Mouse (Mus musculus): ENCODE measurements around the gene Sdf4.

Gene Sdf4

GRCm38 (mm10) chr4:156054606-156055005 is 61.9 kb downstream of the Sdf4 start:
- no peak for DNase-seq (ENCODE audit: low spot score in 2 of 2)

- DNase-seq (ENCODE audit: low spot score in 2 of 2): no peak
These were observed 62.5 kb downstream of the Sdf4 start for GRCm38 (mm10) chr4:156055173-156055572.

- DNase-seq (ENCODE audit: low spot score in 2 of 2): no peak
These were observed 65.0 kb downstream of the Sdf4 start for GRCm38 (mm10) chr4:156057702-156058101.

- no peak for DNase-seq (ENCODE audit: low spot score in 2 of 2)
These were observed 66.2 kb downstream of the Sdf4 start for GRCm38 (mm10) chr4:156058826-156059225.

GRCm38 (mm10) chr4:156059261-156059660 is 66.6 kb downstream of the Sdf4 start, which contains the start of gene Ttll10:
Ttll10 (minus strand) TSS chr4:156059414.
- no peak for DNase-seq (ENCODE audit: low spot score in 2 of 2)

- DNase-seq (ENCODE audit: low spot score in 2 of 2): no peak
These were observed 67.0 kb downstream of the Sdf4 start for GRCm38 (mm10) chr4:156059713-156060112.
